Mouse (Mus musculus): ENCODE results near the gene Cckar.

The Cckar gene

GRCm38 (mm10) chr5:53672352-53672751 is 35.2 kb downstream of the Cckar start:
- DNase-seq (ENCODE audit: low read depth, low spot score) = peak; percentile 8

GRCm38 (mm10) chr5:53671507-53671906 is 36.0 kb downstream of the Cckar start:
- DNase-seq (ENCODE audit: low read depth, low spot score) = no peak

- DNase-seq (ENCODE audit: low read depth, low spot score) = no peak
Observed at GRCm38 (mm10) chr5:53670321-53670938, 37.1 kb downstream of the Cckar start.

- no peak for DNase-seq (ENCODE audit: low read depth, low spot score)
Observed at GRCm38 (mm10) chr5:53668021-53668420, 39.5 kb downstream of the Cckar start.

- no peak for DNase-seq (ENCODE audit: low read depth, low spot score)
Observed at GRCm38 (mm10) chr5:53663665-53664064, 43.8 kb downstream of the Cckar start.

GRCm38 (mm10) chr5:53662413-53662812 is 45.1 kb downstream of the Cckar start:
- no peak for DNase-seq (ENCODE audit: low read depth, low spot score)

GRCm38 (mm10) chr5:53661508-53661907 is 46.0 kb downstream of the Cckar start:
- DNase-seq (ENCODE audit: low read depth, low spot score) = no peak

- DNase-seq (ENCODE audit: low read depth, low spot score) = no peak
Observed at GRCm38 (mm10) chr5:53657925-53658324, 49.6 kb downstream of the Cckar start.

- DNase-seq (ENCODE audit: low read depth, low spot score) = no peak
Observed at GRCm38 (mm10) chr5:53656596-53656995, 50.9 kb downstream of the Cckar start.

Data from brain, embryonic 18.5 days (tissue).